Mouse (Mus musculus) CH12.LX (cell line): ENCODE measurements around the gene Urod. TPM values are rescaled to one million over a fixed set of nuclear protein-coding genes. Genes with fewer than 3 reads are reported as not detected.

Source experiments
- DNase-seq: peaks from one replicate; pipeline ENCODE4 v3.0.0-alpha.2; 2013; ENCODE audit errors: extremely low read depth
- H3K27ac ChIP-seq: 2 replicates; pipeline ENCODE4 v1.5.1; 2012; ENCODE audit warnings: low read depth, mild to moderate bottlenecking, control low read depth, moderate library complexity; ENCODE audit not compliant: insufficient read depth
- H3K27me3 ChIP-seq: replicated peaks from 2 replicates; pipeline ENCODE3; 2012; ENCODE audit warnings: inconsistent platforms
- H3K36me3 ChIP-seq, 2 experiments: replicated peaks in 1 of 2; 2 replicates each; pipeline versions ENCODE3 to v1.6.1; 2012; ENCODE audit warnings: inconsistent platforms in 1 of 2, low read length in 1 of 2, mild to moderate bottlenecking in 1 of 2, mixed read lengths in 1 of 2, moderate library complexity in 1 of 2; ENCODE audit not compliant: control insufficient read depth in 1 of 2, insufficient read depth in 1 of 2
- H3K4me1 ChIP-seq, 2 experiments: 2 replicates each; pipeline ENCODE4 v1.6.1; 2012; ENCODE audit warnings: inconsistent platforms in 1 of 2, moderate library complexity in 1 of 2; ENCODE audit not compliant: insufficient read depth in 2 of 2, control insufficient read depth in 1 of 2
- H3K4me2 ChIP-seq: 2 replicates; pipeline ENCODE4 v1.6.1; 2012; ENCODE audit warnings: low read depth, mild to moderate bottlenecking, control low read depth; ENCODE audit not compliant: poor library complexity, insufficient read depth, severe bottlenecking
- H3K4me3 ChIP-seq, 3 experiments: fragments of 150-350 bp in 1 of 3; sonication (generic) in 1 of 3; replicated peaks in 1 of 3; 2 replicates each; pipeline versions ENCODE3 to v1.5.1; 2011 to 2012; ENCODE audit warnings: low read depth in 2 of 3, low read length in 2 of 3, mild to moderate bottlenecking in 2 of 3, moderate library complexity in 2 of 3, control low read depth in 1 of 3, improper control_type of control experiment in 1 of 3, inconsistent platforms in 1 of 3, mixed read lengths in 1 of 3; ENCODE audit not compliant: poor library complexity in 1 of 3
- H3K79me2 ChIP-seq: replicated peaks from 2 replicates; pipeline ENCODE4 v1.6.1; 2012; ENCODE audit warnings: mild to moderate bottlenecking, moderate library complexity; ENCODE audit not compliant: control insufficient read depth, poor library complexity, insufficient read depth, severe bottlenecking; ENCODE audit errors: extremely low read depth
- H3K9ac ChIP-seq: 2 replicates; pipeline ENCODE4 v1.6.1; 2012; ENCODE audit warnings: low read depth, mild to moderate bottlenecking, control low read depth, moderate library complexity; ENCODE audit not compliant: insufficient read depth
- H3K9me3 ChIP-seq: replicated peaks from 2 replicates; pipeline ENCODE3; 2012; ENCODE audit warnings: low read length, inconsistent platforms, mixed read lengths
- BHLHE40 ChIP-seq: IDR thresholded peaks from 2 replicates; pipeline ENCODE4 v1.6.1; 2011; ENCODE audit warnings: mild to moderate bottlenecking, low read depth, low read length, improper control_type of control experiment
- CHD1 ChIP-seq: IDR thresholded peaks from 2 replicates; pipeline ENCODE4 v1.6.1; 2012; ENCODE audit warnings: low read depth, low read length, improper control_type of control experiment, inconsistent platforms
- CTCF ChIP-seq, 2 experiments: IDR thresholded peaks in 1 of 2; conservative IDR thresholded peaks in 1 of 2; 2 replicates each; pipeline ENCODE4 v1.5.1; 2011 to 2012; ENCODE audit warnings: low read depth in 2 of 2, low read length in 2 of 2, improper control_type of control experiment in 1 of 2, inconsistent platforms in 1 of 2, mild to moderate bottlenecking in 1 of 2, moderate library complexity in 1 of 2
- E2F4 ChIP-seq: IDR thresholded peaks from 2 replicates; pipeline ENCODE4 v1.6.1; 2011; ENCODE audit warnings: low read depth, low read length, improper control_type of control experiment; ENCODE audit not compliant: insufficient replicate concordance
- EP300 ChIP-seq: IDR thresholded peaks from 2 replicates; pipeline ENCODE4 v1.6.1; 2011; ENCODE audit warnings: low read length, improper control_type of control experiment
- IRF4 ChIP-seq: IDR thresholded peaks from 2 replicates; pipeline ENCODE4 v1.6.1; 2014; ENCODE audit warnings: low read depth, mild to moderate bottlenecking, inconsistent platforms, low read length, improper control_type of control experiment
- JUN ChIP-seq: IDR thresholded peaks from 2 replicates; pipeline ENCODE4 v1.6.1; 2011; ENCODE audit warnings: low read depth, mild to moderate bottlenecking, low read length, improper control_type of control experiment, moderate library complexity; ENCODE audit not compliant: insufficient read depth
- MAX ChIP-seq: IDR thresholded peaks from 2 replicates; pipeline ENCODE4 v1.6.1; 2011; ENCODE audit warnings: low read length, improper control_type of control experiment
- NRF1 ChIP-seq: IDR thresholded peaks from 2 replicates; pipeline ENCODE4 v1.6.1; 2014; ENCODE audit warnings: low read depth, mild to moderate bottlenecking, inconsistent platforms, low read length, improper control_type of control experiment, moderate library complexity
- RAD21 ChIP-seq: IDR thresholded peaks from 2 replicates; pipeline ENCODE4 v1.6.1; 2011; ENCODE audit warnings: low read depth, mild to moderate bottlenecking, low read length, improper control_type of control experiment, moderate library complexity
- RCOR1 ChIP-seq: conservative IDR thresholded peaks from 2 replicates; pipeline ENCODE4 v1.6.1; 2012; ENCODE audit warnings: low read depth, mild to moderate bottlenecking, inconsistent platforms, low read length, improper control_type of control experiment
- USF1 ChIP-seq: IDR thresholded peaks from 2 replicates; pipeline ENCODE4 v1.6.1; 2014; ENCODE audit warnings: low read depth, mild to moderate bottlenecking, inconsistent platforms, low read length, improper control_type of control experiment
- USF2 ChIP-seq: conservative IDR thresholded peaks from 2 replicates; pipeline ENCODE4 v1.6.1; 2011; ENCODE audit warnings: low read depth, low read length, improper control_type of control experiment
- ZC3H11A ChIP-seq: IDR thresholded peaks from 2 replicates; pipeline ENCODE4 v1.6.1; 2012; ENCODE audit warnings: low read depth, mild to moderate bottlenecking, inconsistent platforms, low read length, improper control_type of control experiment
- ZKSCAN1 ChIP-seq: IDR thresholded peaks from 2 replicates; pipeline ENCODE4 v1.6.1; 2012; ENCODE audit warnings: low read depth, inconsistent platforms, low read length, improper control_type of control experiment, borderline replicate concordance
- ZNF384 ChIP-seq: IDR thresholded peaks from 2 replicates; pipeline ENCODE4 v1.6.1; 2012; ENCODE audit warnings: low read depth, low read length, improper control_type of control experiment, inconsistent platforms
- dilution Hi-C: fragments of 300-500 bp; cut with MboI; formaldehyde crosslinking; loops from 2 replicates; pipeline ENCODE4 v1.14.3; 2020; ENCODE audit warnings: low sequenced_read_pairs; ENCODE audit not compliant: extremely low pct_unique_long_range_greater_than_20kb, extremely low pct_ligation_motif_present
- in situ Hi-C: fragments of 300-500 bp; cut with MboI; formaldehyde crosslinking; loops from 3 replicates; pipeline ENCODE4 v1.14.3; 2019; ENCODE audit warnings: low sequenced_read_pairs, low pct_ligation_motif_present, low pct_unique_long_range_greater_than_20kb, mixed read lengths
- polyA plus RNA-seq: library from polyadenylated mRNA; unstranded; fragments of >175 nt; gene quantifications from 2 replicates; pipeline ENCODE4 v1.2.1, GENCODE M21; 2012; ENCODE audit warnings: low read depth; ENCODE audit not compliant: insufficient read length
- total RNA-seq, 2 experiments: library from RNA; depleted of rRNA; stranded (reverse); fragments of 300-350 nt in 1 of 2; fragments of >200 nt in 1 of 2; gene quantifications; 2 replicates each; pipeline ENCODE4 v1.2.3; 2012 to 2014

The Urod gene
- total and polyA plus RNA-seq, 3 experiments = 57.7 to 82.1 (median 66.4) TPM

GRCm38 (mm10) chr4:117039925-117040687 is 45.9 kb upstream of the Urod start:
- Histone ChIP-seq H3K36me3 (peaks cover 19 to 78% of the 10 kb centered on the region in 2 experiments), H3K4me3 (no peak overlapping the region), H3K27me3 (no peaks in the 10 kb centered on the region), H3K27ac (no peak overlapping the region), H3K9me3 (no peaks in the 10 kb centered on the region), H3K4me2 (no peak overlapping the region), H3K79me2 (peaks cover 3% of the 10 kb centered on the region), H3K4me1 (0 out of 4 replicates have a peak, but pooled peaks cover 0 to 2% of the 10 kb centered on the region in 2 experiments), H3K9ac (no peak overlapping the region)
- dilution Hi-C loops = no loop called here
- in situ Hi-C loops = no loop called here
- no peak for DNase-seq
- TF ChIP-seq BHLHE40 (no peak), JUN (no peak), E2F4 (no peak), EP300 (no peak), RCOR1 (no peak), ZC3H11A (no peak), ZKSCAN1 (no peak), CHD1 (no peak), USF1 (no peak), ZNF384 (no peak), IRF4 (no peak), NRF1 (no peak), MAX (no peak)

GRCm38 (mm10) chr4:117031105-117031504 is 36.9 kb upstream of the Urod start:
- Histone ChIP-seq H3K79me2 (peaks cover 5% of the 10 kb centered on the region; the same call in 1 of the 2 replicates), H3K36me3 (peaks cover 22 to 78% of the 10 kb centered on the region in 2 experiments), H3K4me1 (no peaks in the 10 kb centered on the region), H3K4me2 (no peak overlapping the region), H3K9ac (no peak overlapping the region), H3K27ac (no peak overlapping the region), H3K4me3 (no peak overlapping the region), H3K27me3 (no peaks in the 10 kb centered on the region), H3K9me3 (no peaks in the 10 kb centered on the region)
- in situ Hi-C loops = no loop called here
- no peak for TF ChIP-seq ZKSCAN1
- TF ChIP-seq RAD21 = peak; percentile 44
- TF ChIP-seq USF2 = no peak
- TF ChIP-seq EP300 = no peak
- peak in 1 of 2 experiments; percentile 61; a peak in 2 of 4 replicates for TF ChIP-seq CTCF (conservative IDR thresholded peaks at IDR 0.05 in 1 of 2, IDR thresholded peaks at IDR 0.05 in 1 of 2; ENCODE audit: low read depth in 2 of 2, low read length in 2 of 2)
- peak; percentile 33 for DNase-seq
- dilution Hi-C loops = no loop called here
